Mouse (Mus musculus) right cerebral cortex, postnatal 4 days (tissue): ENCODE measurements around the gene Frg2f1.
"Not testable (repeated sequence)": the region's sequence is repeated elsewhere in the genome, so short reads cannot be mapped to it uniquely, and the experiment has no call there.

Source experiments
- DNase-seq: peaks from one replicate; pipeline ENCODE4 v3.0.0-alpha.2; 2022

Frg2f1 gene

GRCm38 (mm10) chr4:119539031-119539824 lies at the start of gene Frg2f1:
Gene Frg2f1, minus strand, starts transcription at chr4:119539529.
- peak; percentile 98 for DNase-seq

DNA sequence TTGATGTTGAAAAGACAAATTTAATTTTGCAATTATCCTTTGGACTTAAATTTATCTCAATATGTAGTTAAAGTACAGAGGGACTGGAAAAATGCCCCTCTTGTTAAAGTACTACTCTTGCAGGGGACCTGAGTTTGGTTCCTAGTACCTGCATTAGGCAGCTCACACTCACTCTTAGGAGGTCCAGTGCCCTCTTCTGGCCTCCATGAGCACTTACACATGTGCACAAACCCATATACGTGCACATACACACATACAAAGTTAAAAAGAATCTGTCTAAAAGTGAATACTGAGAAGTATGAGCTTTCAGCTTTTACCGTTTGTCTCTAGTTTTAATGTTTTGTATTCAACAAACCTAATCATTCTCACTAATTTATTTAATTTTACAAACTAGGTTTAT lies 48.7 kb upstream of the Frg2f1 start:
- DNase-seq: no peak

- DNase-seq: no peak
These were observed 36.1 kb upstream of the Frg2f1 start for GRCm38 (mm10) chr4:119575459-119575858.

GRCm38 (mm10) chr4:119574504-119574903 lies 35.2 kb upstream of the Frg2f1 start:
- no peak for DNase-seq

DNA sequence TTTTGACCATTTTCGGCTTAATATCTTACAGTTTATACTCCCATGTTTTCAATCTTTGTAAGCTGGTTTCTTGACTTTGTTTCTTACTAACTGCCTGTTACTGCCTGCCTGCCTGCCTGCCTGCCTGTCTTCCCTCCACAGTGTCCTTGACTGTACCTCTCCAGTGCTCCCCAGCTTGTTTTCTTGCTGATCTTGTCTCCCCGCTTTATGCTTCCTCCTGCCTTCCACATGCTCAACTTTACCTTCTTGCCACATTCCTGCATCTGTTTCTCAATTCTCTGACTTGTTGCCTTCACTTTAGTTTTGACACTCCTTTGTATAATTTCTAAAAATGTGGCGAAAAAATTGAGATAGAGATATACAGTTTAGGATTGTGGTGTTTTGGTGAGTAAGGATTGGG lies 33.4 kb upstream of the Frg2f1 start:
- no peak for DNase-seq

DNA sequence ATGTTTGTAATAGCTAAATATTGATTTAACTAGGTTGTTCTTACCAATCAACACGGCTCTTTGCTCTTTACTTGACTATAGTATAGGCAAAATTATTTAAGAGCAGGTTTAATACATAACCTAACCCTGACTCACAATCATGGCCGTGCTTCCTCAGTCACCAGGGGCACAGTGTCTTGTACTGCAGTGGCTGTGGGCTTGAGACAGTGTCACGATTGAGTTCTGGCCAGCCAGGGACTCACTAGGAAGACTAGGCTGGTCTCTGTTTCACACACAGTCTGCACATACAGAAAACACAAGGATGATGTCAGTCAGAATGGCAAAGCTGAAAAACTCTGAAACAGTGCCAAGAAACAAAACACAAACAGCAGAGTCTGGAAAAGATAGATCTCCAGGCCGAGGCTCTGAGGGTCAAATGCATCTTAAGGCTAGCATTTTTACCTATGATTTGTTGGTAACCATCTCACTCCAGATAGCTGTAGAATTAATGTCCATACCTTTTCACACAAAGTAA lies 27.1 kb upstream of the Frg2f1 start:
- no peak for DNase-seq

GRCm38 (mm10) chr4:119563136-119563535 lies 23.8 kb upstream of the Frg2f1 start:
- DNase-seq: no peak

DNA sequence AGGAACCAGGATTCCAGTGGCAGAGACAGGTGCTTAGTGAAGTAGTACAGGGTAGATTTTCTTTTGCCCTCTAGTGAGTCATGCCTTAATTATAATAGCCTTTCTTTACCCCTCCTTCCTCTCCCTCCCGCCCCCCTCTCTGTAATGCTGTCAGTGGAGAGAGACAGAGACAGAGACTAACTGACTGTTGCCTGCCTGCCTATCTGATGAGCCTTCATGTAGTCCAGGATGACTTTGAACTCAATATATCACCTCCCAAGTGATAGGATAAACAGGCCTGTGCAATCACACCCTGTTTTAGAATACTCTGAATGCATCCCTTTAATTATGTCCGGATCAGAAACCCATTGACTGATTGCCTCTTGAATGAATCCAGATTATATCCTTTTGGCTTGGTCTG lies 16.1 kb upstream of the Frg2f1 start:
- DNase-seq: no peak

DNA sequence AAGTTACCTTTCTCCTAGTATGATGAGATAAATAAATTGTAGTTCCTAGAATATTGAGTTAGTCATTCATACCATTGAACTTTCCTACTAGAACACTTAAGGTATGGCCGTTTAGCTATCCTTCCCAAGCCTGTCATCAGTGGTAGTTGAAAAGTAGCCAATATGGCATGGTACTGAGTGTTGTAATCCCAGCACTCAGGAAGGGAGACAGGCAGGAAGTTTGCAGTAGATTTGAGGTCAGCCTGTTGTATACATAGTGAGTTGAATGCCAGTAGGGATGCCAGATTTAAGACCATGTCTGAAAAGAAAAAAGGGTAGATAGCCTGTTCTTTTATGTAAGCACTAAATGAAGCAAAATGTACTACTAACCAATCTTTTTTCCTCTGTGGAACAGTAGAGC lies 11.5 kb upstream of the Frg2f1 start:
- no peak for DNase-seq

- no peak for DNase-seq
These were observed 1.2 kb upstream of the Frg2f1 start for GRCm38 (mm10) chr4:119540533-119540890.

- peak; percentile 49 for DNase-seq
These were observed 655 bp upstream of the Frg2f1 start for GRCm38 (mm10) chr4:119539836-119540532.

- DNase-seq: no peak
These were observed 1.9 kb downstream of the Frg2f1 start for GRCm38 (mm10) chr4:119537436-119537835.

DNA sequence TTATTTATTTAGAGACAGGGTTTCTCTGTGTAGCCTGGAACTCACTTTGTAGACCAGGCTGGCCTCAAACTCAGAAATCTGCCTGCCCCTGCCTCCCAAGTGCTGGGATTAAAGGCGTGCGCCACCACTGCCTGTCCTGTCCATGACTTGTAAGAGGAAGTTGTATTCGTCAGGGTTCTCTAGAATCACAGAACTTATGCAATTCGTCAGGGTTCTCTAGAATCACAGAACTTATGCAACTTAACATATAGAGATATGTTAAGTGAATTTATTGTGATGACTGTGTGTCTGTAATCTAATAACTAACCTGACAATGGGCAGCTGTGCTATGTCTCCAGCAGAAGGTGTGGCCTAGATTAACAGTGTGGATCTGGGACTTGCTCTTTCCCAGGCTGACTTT lies 2.7 kb downstream of the Frg2f1 start, which contains the start of gene Foxj3:
Foxj3 (plus strand) TSS at position 390 of the 400 bp plus-strand sequence.
- DNase-seq: not testable (repeated sequence)

DNA sequence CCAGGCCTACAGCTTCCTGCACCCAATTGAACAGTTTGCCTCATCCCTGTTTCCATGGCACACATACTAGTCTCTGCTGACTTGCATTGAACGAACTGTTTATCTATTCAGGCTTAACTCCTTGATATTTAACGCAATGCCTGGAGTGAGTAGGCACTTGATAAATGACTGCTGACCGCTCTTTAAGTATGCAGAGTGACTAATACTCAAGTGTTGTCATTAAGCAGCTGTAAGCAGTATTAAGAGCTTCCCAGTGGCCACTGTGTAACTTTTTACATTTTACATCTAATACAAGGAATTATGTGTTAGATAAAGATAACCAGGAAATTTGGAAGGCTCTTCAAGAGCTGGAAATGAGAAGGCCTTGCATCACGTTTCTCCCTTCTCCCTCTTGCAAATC lies 4.2 kb downstream of the Frg2f1 start:
- DNase-seq: no peak

DNA sequence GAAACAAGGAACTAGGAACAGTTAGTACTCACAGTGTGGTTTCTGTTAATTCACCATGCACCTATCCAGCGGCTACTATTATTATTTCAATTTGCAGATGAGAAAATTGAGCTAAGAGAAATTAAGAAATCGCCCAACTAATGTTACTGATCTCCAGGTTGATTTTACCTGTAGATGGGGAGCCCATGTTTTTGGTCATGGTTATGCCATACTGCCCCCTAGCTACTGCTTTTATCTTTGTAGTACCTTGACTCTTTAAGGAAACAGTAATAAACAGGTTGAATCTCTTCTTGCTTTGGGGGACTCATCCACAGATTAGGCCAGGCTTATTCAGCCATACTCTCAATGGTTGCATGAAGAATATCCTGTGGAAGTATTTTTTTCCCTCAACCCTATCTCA lies 7.5 kb downstream of the Frg2f1 start:
- DNase-seq: no peak

DNA sequence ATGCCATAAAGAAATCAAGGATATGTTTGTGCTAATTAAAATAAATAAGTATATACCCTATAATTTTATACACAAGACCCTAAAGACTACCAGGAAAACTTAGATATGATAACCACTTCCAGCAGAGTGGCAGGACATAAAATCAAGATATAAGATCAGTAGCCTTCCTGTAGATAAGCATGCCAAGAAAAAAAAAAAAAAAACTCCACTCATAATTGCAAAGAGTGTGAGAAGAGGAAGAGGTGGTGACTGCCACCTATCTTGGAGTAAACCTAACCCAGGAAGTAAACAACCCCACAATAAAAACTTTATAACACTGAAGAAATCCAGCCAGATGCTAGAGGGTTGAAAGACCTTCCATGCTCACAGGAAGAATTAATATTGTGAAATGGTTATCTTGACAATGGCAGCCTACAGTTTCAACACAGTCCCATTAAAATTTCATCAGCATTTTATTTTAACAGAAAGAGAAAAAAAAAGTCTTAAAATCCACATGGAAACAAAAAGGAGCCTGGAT lies 12.9 kb downstream of the Frg2f1 start:
- no peak for DNase-seq

DNA sequence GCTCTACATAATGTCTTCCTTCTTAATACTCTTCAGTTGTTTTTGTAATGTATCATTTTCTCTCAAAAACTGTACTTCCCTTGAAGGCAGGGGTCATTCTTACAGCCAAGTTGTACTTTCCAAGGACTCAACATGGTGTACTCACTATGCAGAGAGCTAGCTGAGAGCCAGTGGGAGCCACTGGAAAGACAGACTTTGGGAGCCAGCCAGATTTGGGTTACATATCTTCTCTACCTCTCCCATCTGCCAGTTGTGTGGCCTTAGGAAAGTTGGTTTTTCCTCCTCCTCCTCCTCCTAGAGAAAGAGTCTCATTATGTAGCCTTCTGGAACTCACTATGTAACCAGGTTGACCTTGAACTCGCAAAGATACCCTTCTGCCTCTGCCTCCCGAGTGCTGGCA lies 14.9 kb downstream of the Frg2f1 start:
- DNase-seq: no peak

DNA sequence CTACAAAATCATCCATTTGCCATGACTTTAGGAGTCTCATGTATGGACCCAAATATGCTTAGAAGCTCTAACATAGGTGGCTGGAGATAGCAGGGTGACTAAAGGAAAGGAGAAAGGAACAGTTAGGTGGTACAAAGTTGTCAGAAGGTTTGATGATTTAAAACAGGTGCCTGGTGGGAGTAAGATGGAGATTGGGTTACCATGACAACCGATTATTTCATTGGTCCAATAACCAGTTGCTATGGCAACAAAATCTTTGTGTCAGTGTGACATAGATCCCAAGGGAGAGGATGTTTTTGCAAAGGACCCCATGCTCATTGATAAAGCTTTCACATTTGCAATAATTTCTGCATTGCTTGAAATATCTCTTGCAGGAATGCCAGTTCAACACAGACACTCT lies 15.3 kb downstream of the Frg2f1 start:
- DNase-seq: no peak

- DNase-seq: no peak
These were observed 15.8 kb downstream of the Frg2f1 start for GRCm38 (mm10) chr4:119523575-119523974.

DNA sequence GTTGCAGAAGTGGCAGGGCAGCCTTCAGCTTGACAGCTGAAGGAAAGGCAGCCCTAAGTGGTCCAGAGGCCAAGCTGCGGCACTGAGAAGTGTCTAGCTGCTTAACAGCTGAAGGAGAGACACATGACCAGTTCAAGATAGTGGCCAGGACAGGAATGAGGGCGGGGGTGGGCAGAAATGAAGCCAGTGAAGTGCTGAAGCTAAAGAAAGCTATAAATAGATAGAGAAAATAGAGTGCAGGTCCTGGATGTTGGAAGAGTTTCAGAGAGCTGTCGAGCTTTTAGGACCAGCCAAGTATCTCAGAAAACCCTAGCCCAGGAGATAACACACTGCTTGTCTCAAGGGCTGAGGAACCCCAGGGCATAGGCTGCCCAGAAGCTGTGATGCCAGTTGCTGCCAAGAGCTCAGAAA lies 26.6 kb downstream of the Frg2f1 start:
- DNase-seq: no peak

DNA sequence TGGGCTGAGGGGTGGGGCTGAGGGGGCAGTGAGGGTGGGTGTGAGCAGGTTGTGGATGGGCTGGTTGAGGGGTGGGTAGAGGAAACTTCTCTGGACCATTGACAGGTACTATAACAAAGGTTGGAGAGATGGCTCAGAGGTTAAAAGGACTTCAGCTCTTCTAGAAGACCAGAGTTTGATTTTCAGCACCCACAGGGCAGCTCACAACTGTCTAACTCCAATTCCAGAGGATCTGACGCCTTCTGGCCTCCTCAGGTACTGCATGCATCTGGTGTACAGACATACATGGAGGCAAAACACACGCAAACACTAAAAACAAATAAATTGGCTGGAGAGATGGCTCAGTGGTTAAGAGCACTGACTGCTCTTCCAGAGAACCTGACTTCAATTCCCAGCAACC lies 27.7 kb downstream of the Frg2f1 start:
- DNase-seq: no peak

- no peak for DNase-seq
These were observed 40.9 kb downstream of the Frg2f1 start for GRCm38 (mm10) chr4:119498319-119498848.

DNA sequence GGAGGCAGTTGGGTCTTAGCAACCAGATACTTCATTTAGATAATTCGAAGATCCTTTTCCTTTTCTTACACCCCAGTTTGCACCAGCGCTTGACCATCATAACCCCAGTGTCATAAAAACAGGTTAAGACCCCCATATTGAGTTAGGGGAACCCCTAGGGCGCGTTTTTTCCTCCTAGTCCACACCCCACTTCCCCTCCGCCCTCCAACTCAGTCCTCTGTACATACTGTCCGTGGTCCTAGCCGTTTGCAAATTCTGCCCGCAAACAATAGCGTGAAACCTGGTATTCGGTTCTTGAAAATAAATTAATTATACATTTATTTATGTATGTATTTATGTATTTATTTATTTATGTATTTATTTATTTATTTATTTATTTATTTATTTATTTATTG lies 46.4 kb downstream of the Frg2f1 start:
- DNase-seq: no peak
